Mouse (Mus musculus): ENCODE results near the gene Sun1.

The Sun1 gene

GRCm38 (mm10) chr5:139252081-139252909 lies 51.9 kb downstream of the Sun1 start, which contains the start of gene Get4:
Get4 (plus strand) TSS chr5:139252324.
- peak; percentile 99 for DNase-seq

- no peak for DNase-seq
Observed at GRCm38 (mm10) chr5:139252910-139253245, 52.4 kb downstream of the Sun1 start.

- peak; percentile 71 for DNase-seq
Observed at GRCm38 (mm10) chr5:139253301-139253741, 52.9 kb downstream of the Sun1 start.

DNA sequence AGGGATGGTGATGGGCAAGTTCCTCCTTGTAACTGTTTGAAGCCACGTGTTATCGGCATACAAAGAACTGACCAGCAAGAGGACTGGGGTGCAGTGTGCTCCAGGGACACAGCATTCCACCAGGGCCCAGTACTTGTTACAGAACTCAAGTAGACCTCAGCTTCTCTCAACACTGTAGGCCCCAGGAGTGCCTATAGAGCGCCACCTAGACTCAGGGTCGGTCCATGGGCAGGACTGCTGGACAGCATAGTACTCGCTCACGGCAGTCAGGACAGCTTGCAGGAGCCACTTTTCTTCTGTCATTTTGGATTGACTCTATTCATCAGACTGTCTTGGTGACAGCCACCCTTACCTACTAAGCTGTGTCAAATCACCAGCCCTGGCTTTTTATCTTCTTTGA lies 54.5 kb downstream of the Sun1 start:
- no peak for DNase-seq

GRCm38 (mm10) chr5:139255777-139256176 lies 55.3 kb downstream of the Sun1 start:
- no peak for DNase-seq

- DNase-seq, result no peak
Observed at GRCm38 (mm10) chr5:139256211-139256765, 55.9 kb downstream of the Sun1 start.

DNA sequence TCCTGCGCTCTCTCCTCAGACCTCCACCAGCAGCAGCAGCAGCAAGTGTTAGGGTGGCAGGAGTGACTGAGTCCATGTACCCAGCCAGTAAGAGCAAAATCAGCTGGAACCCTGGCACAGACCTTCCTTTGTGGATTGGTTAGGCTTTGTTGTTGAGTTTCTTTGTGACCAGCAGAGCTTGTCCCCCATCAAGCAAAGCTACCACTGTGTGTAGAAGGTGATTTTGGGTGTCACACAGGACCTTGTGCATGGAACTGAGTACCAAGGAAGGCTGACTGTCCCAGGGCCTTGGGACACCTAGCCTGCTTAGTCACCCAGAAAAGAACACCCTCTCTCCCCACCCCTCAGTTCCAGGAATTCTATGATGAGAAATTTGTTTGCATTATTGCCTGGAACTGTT lies 56.8 kb downstream of the Sun1 start:
- no peak for DNase-seq

GRCm38 (mm10) chr5:139257818-139258217 lies 57.4 kb downstream of the Sun1 start:
- DNase-seq, result no peak

GRCm38 (mm10) chr5:139258371-139259035 lies 58.1 kb downstream of the Sun1 start:
- DNase-seq, result no peak

- no peak for DNase-seq
Observed at GRCm38 (mm10) chr5:139259853-139260252, 59.4 kb downstream of the Sun1 start.

GRCm38 (mm10) chr5:139261403-139261802 lies 61.0 kb downstream of the Sun1 start:
- no peak for DNase-seq

DNA sequence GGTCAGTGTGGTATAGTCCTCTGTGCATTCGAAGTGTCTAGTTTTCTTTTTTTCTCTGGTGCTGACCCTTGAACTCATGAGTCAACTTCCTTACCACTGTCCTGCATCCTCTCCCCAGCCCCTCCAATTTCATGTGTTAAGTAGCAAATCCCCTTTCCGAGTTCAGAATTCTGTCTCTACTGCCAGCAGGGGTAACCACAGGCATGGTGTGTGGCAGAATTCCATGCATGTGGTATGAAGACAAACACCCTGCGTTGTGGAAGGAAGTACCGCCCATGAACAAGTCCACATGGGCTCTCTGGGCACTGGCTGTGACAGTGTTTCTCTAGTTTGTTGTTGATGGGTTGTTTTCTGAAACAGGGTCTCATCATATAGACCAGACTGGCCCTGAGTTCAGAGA lies 67.2 kb downstream of the Sun1 start:
- no peak for DNase-seq

- DNase-seq, result no peak
Observed at GRCm38 (mm10) chr5:139270806-139271521, 70.5 kb downstream of the Sun1 start.

DNA sequence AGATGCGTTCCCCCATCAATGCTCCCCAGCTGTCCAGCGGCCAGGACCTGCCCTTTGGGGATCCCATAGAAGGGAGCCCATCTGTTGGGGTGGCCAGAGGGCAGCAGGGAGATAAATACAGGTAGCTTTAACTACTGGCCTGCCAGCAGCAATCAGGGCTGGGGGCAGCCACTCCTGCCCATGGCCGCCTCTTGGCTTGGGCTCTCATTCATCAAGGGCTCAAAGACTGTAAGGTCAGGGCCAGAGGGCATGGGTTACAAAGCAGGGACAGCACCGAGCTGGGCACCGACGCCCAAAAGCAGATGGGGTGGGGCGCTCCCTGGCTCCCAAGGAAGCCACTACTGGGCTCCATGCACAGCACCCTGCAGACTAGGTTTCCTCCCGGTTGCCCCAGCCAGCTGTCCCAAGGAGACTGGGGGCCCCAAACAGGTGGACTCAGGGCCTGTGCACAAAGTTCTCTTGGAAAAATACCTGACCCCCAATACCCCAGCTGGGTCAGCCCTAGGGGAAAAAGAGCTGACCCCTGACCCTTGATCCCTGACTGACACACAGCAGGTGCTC lies 71.6 kb downstream of the Sun1 start:
- DNase-seq, result no peak

DNA sequence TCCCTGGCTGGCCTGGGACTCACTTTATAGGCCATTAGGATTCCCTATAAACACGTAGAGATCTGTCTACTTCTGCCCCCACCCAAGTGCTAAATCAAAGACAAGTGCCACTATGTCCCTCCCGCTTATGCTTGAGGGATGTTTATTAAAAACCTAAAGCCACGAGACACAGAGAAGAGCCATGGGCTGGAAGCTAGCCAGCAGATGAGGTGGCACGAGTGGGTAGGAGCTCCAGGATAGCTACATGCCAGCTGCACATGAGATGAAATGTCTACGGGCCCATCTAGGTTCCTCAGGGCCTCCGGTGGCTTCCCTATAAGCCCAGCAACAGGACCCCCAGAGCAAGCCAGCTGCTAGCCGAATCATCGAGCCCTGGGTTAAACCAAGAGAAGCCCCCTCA lies 76.8 kb downstream of the Sun1 start:
- no peak for DNase-seq

DNA sequence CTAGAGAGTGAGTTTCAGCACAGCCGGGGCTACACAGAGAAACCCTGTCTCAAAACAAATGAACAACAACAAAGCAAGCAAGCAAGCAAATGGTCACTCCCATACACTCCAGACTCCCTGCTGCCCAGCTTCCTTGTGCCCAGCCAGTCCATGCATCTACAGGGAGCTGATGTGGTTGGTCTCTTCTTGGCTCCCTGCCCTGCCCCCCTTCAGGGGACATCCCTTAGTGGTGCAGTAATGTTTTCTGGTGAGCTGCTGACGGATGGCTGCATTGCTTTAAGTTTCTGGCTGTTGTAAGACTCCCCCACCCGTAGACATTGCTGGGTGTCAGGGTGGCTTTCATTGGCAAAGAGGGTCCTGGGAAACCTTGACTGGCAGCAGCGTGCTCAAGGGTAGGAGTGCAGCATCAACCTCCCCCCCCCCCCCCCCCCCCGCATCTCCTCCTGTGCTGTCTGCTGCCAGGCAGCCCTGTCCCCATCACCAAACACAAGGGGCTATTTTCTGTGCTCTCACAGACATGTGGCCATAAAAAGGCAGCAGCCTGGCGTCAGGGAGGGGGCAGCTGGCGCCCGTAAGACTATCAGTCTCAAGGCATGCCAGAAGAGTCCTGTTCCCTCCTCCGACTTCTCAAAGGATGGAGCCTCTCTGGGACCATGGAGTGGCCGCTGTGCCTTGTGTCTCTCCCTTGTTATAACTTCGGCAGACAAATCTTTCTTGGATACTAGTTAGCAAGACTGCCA lies 81.1 kb downstream of the Sun1 start:
- DNase-seq, result no peak

DNA sequence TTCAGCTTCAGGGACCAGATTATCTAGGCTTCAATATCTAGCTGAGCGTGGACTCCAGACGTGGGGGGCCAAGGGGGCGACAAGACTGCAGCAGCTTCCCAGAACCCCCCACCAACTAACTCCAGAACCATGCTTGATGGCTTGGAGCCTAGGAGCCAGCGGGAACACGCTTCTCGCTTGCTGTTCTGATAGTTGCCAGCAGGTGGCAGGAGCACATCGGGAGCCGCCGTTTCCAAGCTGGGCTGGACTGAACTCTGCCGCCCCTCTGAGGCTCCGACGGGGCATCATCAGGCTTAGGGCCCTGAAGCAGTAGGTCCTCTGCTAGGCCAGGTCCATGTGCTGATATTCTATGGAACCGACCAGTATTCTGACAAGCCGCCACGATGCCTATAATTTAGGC lies 81.8 kb downstream of the Sun1 start:
- DNase-seq, result peak; percentile 80

DNA sequence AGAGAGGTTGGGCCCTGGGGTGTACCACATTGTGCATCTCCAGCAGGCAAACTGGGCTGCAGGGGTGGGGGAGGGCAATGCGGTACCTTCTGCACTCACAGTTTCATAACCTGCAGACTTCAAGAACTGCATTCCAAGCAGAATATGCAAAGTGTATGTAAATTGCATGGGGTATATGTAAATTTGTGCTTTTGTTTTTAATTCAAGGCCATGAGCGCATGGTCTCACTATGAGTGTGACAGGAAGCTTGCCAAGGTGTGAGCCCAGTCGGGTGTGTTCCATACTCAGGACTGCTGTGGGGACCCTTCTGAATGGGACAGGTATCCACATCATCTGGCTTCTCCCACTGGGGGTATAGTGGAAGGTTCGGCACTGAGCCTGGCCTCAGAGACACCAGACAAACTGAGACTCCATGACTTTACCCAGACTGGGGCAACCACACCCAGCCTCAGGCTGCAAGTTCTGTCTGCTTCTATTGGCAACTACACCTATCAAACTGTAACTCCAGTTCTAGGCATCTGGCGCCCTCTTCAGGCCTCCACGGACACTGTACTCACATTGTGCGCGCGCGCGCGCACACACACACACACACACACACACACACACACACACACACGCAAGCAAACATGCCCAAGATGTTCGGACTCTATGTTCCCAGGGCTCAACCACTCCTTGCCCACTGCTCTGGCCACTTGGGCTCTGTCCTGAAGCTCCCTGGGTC lies 83.2 kb downstream of the Sun1 start:
- DNase-seq, result peak; percentile 23

DNA sequence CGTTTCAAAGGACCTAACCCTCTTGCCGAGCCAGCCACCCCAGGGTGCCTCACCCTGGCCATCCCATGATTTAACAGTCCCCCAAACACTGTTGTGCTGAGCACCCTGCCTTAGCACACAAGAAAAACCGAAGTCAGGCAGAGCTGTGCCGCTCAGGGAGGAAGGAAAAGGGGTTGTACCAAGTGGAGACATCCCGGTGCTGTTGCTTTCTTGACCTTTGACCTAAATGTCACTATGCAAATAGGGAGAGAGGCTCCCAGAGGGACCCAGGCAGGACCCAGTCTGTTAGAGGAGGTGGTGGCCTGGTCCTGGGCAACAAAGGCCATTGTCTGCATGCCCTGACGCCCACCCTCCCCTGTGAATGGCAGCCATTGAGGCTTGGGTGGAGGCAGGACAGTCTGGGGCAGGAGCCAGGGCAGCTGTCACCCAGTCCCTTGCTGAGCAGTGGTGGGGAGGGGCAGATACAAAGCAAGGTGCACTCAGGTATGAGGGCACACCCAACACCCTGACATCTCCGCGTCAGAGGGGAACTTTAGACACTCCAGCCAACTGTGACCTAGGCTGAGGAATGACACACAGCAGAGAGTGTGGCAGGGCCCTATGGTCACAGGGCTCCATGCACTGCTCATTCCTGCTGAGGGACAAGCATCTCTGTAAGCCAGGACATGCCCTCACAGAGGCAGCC lies 85.1 kb downstream of the Sun1 start:
- no peak for DNase-seq

GRCm38 (mm10) chr5:139286142-139286941 lies 85.9 kb downstream of the Sun1 start:
- peak; percentile 33 for DNase-seq
